Mouse (Mus musculus): ENCODE results near the gene Mc1r. TPM values are rescaled to one million over a fixed set of nuclear protein-coding genes. Genes with fewer than 3 reads are reported as not detected.
"Not testable (repeated sequence)": the region's sequence is repeated elsewhere in the genome, so short reads cannot be mapped to it uniquely, and the experiment has no call there.

Mc1r gene
- polyA plus RNA-seq, 1 experiment from 2014 or later, result not detected

DNA sequence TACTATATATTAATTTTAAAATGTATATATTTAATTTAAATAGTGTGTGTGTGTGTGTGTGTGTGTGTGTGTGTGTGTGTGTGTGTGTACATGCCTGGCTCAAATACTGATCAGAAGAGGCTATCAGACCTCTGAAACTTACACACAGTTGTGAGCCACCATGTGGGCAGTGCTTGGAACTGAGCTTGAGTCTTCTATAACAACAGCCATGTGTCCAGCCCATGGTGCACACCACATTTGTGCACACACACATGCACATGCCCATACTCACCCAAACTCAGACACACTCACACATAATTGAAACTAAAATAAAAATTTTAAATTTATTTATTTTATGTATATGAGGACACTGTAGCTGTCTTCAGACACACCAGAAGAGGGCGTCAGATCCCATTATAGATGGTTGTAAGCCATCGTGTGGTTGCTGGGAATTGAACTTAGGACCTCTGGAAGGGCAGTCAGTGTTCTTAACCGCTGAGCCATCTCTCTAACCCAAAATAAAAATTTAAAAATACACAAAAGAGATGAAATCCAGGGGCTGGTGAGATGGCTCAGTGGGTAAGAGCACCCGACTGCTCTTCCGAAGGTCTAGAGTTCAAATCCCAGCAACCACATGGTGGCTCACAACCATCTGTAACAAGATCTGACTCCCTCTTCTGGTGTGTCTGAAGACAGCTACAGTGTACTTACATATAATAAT is 8.2 kb downstream of the Mc1r start:
- H3K36me3 ChIP-seq; DNase-seq (ENCODE audit: low spot score); H3K4me3 ChIP-seq; H3K27ac ChIP-seq; H3K9me3 ChIP-seq: not testable (repeated sequence)
- H3K27me3 ChIP-seq (ENCODE audit: insufficient read depth, poor library complexity, severe bottlenecking), result peaks cover 43% of the 10 kb centered on the region
- H3K4me1 ChIP-seq, result peaks cover 27% of the 10 kb centered on the region
- WGBS, result 79% methylated on average over 5 of the region's 5 CpGs

DNA sequence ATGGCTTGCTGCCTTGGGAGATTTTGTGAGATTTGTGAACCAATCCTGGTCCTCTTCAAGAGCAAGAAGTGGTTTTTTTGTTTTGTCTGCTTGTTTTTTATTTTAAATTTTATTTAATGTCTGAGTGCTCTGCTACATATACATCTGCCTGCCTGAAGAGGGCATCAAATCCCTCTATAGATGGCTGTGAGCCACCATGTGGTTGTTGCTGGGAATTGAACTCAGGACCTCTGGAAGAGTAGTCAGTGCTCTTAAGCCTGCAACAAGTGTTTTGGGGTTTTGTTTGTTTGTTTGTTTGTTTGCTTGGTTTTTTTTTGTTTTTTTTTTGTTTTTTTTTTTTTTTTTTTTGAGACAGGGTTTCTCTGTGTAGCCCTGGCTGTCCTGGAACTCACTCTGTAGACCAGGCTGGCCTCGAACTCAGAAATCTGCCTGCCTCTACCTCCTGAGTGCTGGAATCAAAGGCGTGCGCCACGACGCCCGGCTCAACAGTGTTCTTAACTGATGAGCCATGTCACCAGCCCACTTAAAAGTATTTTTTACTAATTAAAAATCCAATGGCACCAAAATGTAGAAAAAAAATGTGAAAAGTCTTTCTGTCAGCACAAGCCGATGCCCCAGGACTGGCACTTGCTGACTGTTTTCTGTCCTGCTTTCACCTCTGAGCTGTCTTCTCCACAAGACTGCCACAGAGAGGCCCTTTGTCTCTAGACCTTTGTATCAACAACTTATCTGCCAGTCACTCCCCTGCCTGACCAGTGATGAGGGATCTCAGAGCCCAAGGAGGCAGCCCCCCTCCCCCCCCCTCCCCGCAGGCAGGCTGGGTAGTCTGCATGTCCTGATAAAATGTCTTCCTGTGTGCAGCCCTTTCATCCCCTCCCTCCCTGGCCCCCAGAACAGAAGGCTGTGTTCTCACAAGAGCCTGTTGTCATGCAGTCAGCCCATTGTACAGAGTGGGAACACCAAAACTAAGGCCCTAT is 9.3 kb downstream of the Mc1r start:
- H3K27ac ChIP-seq, result peak overlapping the region; percentile 53; the same call in 1 of the 2 replicates
- 51% methylated on average over 8 of the region's 8 CpGs for WGBS
- H3K4me1 ChIP-seq, result peaks cover 16% of the 10 kb centered on the region
- peaks cover 43% of the 10 kb centered on the region for H3K27me3 ChIP-seq (ENCODE audit: insufficient read depth, poor library complexity, severe bottlenecking)
- no peaks in the 10 kb centered on the region for H3K9me3 ChIP-seq
- no peaks in the 10 kb centered on the region for H3K36me3 ChIP-seq
- no peak overlapping the region for H3K4me3 ChIP-seq
- peak; percentile 92 for DNase-seq (ENCODE audit: low spot score)

DNA sequence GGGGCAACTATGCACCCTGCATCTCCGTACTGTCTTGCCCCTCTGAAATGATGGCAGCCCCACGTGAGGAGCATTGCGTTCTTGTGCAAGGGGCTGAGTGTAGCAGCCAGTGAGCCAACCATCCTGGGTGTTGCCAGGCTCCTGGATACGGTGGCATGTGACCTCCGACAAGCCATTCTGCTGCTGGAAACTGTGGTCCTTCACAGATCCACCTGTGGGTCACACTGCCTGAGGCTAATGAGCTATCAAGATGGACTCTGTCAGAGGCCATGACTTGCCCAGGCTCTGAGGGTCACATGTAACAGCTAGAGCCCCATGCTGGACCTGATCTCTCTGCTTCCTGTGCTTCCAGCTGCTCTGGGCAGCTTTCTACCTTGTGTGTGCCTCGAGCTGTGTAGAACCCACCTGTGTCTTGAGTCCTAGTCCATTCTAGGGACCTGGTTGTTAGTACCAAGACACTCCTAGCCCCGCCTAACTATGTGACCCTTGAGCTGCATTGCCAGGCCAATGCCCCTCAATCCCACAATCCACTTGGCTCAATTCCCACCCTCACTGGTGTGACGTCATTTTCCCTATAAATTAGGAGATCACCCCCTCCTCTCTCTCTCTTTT is 10.1 kb downstream of the Mc1r start:
- no peak for DNase-seq (ENCODE audit: low spot score)
- H3K4me1 ChIP-seq, result peaks cover 9% of the 10 kb centered on the region; the same call in 1 of the 2 replicates
- H3K27me3 ChIP-seq (ENCODE audit: insufficient read depth, poor library complexity, severe bottlenecking), result peaks cover 39% of the 10 kb centered on the region
- no peaks in the 10 kb centered on the region for H3K36me3 ChIP-seq
- peak overlapping the region; percentile 53; the same call in 1 of the 2 replicates for H3K27ac ChIP-seq
- no peak overlapping the region for H3K4me3 ChIP-seq
- WGBS, result 70% methylated on average over 8 of the region's 8 CpGs
- no peaks in the 10 kb centered on the region for H3K9me3 ChIP-seq

DNA sequence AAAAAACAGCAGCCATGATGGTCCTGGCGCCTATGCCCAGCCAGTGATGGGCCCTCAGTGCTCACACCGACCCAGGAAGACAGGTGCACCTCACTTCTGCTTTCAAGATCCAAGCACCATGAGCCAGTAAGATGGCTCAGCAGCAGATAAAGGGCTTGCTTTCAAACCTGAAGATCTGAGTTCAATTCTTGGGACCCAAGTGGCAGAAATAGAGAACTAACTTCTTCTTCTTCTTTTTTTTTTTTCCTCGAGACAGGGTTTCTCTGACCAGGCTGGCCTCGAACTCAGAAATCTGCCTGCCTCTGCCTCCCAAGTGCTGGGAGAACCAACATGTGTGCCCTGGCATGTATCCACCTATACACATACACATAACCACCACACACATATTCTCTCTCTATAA is 12.8 kb downstream of the Mc1r start:
- Histone ChIP-seq H3K36me3 (no peaks in the 10 kb centered on the region), H3K27ac (no peak overlapping the region), H3K4me3 (no peak overlapping the region), H3K9me3 (no peaks in the 10 kb centered on the region), H3K27me3 (ENCODE audit: insufficient read depth, poor library complexity, severe bottlenecking) (peaks cover 16% of the 10 kb centered on the region; the same call in 1 of the 2 replicates), H3K4me1 (peaks cover 15% of the 10 kb centered on the region; the same call in 1 of the 2 replicates)
- no peak for DNase-seq (ENCODE audit: low spot score)
- WGBS, result 87% methylated on average over 4 of the region's 4 CpGs

DNA sequence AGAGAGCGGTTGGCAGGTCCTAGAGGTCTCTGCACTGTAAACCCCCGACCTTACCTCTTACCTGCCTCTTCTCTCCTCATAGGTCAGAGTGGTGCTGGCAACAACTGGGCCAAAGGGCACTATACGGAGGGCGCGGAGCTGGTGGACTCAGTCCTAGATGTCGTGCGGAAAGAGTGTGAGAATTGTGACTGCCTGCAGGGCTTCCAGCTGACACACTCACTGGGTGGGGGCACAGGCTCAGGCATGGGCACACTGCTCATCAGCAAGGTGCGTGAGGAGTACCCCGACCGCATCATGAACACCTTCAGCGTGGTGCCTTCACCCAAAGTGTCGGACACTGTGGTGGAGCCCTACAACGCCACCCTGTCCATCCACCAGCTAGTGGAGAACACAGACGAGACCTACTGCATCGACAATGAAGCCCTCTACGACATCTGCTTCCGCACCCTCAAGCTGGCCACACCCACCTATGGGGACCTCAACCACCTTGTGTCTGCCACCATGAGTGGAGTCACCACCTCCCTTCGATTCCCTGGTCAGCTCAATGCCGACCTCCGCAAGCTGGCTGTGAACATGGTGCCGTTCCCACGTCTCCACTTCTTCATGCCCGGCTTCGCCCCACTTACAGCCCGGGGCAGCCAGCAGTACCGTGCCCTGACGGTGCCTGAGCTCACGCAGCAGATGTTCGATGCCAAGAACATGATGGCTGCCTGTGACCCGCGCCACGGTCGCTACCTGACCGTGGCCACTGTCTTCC is 13.8 kb downstream of the Mc1r start:
- H3K36me3 ChIP-seq, result no peaks in the 10 kb centered on the region
- WGBS, result 92% methylated on average over 34 of the region's 34 CpGs

DNA sequence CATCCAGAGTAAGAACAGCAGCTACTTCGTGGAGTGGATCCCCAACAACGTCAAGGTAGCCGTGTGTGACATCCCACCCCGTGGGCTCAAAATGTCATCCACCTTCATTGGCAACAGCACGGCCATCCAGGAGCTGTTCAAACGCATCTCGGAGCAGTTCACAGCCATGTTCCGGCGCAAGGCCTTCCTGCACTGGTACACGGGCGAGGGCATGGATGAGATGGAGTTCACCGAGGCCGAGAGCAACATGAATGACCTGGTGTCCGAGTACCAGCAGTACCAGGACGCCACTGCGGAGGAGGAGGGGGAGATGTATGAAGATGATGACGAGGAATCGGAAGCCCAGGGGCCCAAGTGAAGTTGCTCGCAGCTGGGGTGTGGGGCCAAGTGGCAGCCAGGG is 14.4 kb downstream of the Mc1r start:
- Histone ChIP-seq H3K9me3 (no peaks in the 10 kb centered on the region), H3K36me3 (no peaks in the 10 kb centered on the region), H3K4me3 (no peak overlapping the region), H3K4me1 (peaks cover 15% of the 10 kb centered on the region; the same call in 1 of the 2 replicates), H3K27ac (no peak overlapping the region), H3K27me3 (ENCODE audit: insufficient read depth, poor library complexity, severe bottlenecking) (peaks cover 16% of the 10 kb centered on the region; the same call in 1 of the 2 replicates)
- DNase-seq (ENCODE audit: low spot score), result no peak
- WGBS, result 85% methylated on average over 19 of the region's 19 CpGs

More for the DNA sequence above, 13.8 kb downstream of the Mc1r start:
- H3K9me3 ChIP-seq, result no peaks in the 10 kb centered on the region
- H3K27me3 ChIP-seq (ENCODE audit: insufficient read depth, poor library complexity, severe bottlenecking), result peaks cover 16% of the 10 kb centered on the region; the same call in 1 of the 2 replicates
- no peak for DNase-seq (ENCODE audit: low spot score)
- no peak overlapping the region for H3K27ac ChIP-seq
- H3K4me3 ChIP-seq, result no peak overlapping the region
- H3K4me1 ChIP-seq, result peaks cover 15% of the 10 kb centered on the region; the same call in 1 of the 2 replicates

DNA sequence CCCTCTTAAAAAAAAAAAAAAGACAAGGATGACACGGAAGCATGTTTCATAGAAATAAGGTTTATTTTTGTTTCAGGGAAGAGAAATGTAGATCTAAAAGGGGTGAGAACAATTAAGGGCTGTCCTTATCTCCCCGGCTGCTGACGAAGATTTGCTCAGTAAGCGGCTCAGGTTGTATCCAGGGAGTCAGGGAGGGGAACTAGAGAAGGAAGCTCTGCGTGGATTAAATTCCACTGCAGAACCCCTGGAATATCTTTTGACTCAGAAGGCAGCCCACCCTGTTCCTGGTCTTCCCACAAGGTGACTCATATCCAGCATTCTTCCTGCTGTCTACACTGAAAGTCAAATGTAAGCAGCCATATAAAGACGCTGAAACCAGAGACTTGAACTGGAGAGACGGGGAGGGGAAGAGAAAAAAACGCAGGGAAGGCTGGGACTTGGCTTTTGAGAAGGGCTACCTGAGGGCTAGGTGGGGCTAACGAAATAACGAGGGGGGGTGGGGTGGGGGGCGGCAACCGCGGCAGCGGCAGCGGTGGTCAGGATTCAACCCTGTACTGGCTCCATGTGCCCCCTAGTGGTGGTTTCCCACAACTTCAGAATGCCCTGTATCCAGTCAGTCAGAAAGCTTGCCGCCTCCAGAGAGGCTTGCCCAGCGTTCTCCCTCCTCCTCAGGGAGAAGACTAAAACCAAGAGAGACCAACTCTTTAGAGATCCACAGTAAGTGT is 15.3 kb downstream of the Mc1r start:
- peak overlapping the region; percentile 50 for H3K4me3 ChIP-seq
- DNase-seq (ENCODE audit: low spot score), result no peak
- WGBS, result 7% methylated on average over 17 of the region's 17 CpGs

DNA sequence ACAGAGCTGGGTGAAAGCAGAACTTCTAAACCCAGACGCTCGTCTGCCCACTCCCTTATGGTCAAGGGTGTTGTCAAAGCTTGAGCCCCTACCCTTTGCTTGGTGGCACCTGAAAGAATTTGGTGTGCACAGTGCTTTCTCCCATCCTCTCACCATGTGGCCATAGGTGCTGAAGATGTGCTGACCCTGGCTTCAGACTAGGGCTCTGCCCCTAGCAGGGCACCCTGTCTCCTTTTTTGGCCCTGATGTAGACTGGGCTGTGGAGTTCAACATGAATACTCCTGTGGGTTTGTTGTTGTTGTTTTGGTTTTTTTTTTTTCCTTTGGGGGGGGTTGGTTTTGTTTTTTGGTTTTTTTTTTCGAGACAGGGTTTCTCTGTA is 15.9 kb downstream of the Mc1r start:
- no peaks in the 10 kb centered on the region for H3K36me3 ChIP-seq
- H3K27me3 ChIP-seq (ENCODE audit: insufficient read depth, poor library complexity, severe bottlenecking), result peaks cover 16% of the 10 kb centered on the region; the same call in 1 of the 2 replicates
- 0 out of 2 replicates have a peak, but pooled peaks cover 8% of the 10 kb centered on the region for H3K4me1 ChIP-seq
- no peak for DNase-seq (ENCODE audit: low spot score)
- peaks cover 13% of the 10 kb centered on the region for H3K9me3 ChIP-seq
- 11% methylated on average over 3 of the region's 3 CpGs for WGBS
- H3K4me3 ChIP-seq, result no peak overlapping the region
- H3K27ac ChIP-seq, result no peak overlapping the region

More for the DNA sequence above, 15.3 kb downstream of the Mc1r start:
- peaks cover 16% of the 10 kb centered on the region; the same call in 1 of the 2 replicates for H3K27me3 ChIP-seq (ENCODE audit: insufficient read depth, poor library complexity, severe bottlenecking)
- H3K9me3 ChIP-seq, result peaks cover 7% of the 10 kb centered on the region
- H3K27ac ChIP-seq, result 0 out of 2 replicates have a peak overlapping the region, but pooled peaks have one; percentile 13
- H3K36me3 ChIP-seq, result no peaks in the 10 kb centered on the region
- 0 out of 2 replicates have a peak, but pooled peaks cover 8% of the 10 kb centered on the region for H3K4me1 ChIP-seq

DNA sequence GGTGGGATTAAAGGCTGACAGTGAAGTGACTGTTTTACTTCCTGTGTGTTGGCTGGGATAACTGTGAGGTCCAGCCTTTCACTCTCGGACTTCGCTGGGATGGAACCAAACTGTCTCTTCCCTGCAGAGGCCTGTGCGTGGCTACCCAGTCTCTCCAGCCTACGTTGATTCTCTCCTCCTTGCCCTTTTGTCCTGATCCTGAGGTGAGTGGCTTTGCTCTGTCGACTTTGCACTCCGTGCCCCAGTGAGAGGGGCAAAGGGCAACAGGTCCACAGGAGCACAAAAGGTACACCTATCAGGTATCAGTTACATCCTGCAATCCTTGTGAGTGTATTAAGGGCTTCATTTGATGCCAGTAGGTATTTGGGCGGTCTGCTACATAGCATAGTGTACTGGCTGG is 16.5 kb downstream of the Mc1r start, which contains the start of gene Def8:
Gene Def8 (plus strand): TSS at position 87 of the 400 bp plus-strand sequence.
- Histone ChIP-seq H3K27me3 (ENCODE audit: insufficient read depth, poor library complexity, severe bottlenecking) (peaks cover 16% of the 10 kb centered on the region; the same call in 1 of the 2 replicates), H3K27ac (0 out of 2 replicates have a peak within 1 kb of the TSS, but pooled peaks have one; percentile 13), H3K36me3 (no peaks in the 10 kb centered on the region), H3K4me1 (0 out of 2 replicates have a peak, but pooled peaks cover 8% of the 10 kb centered on the region), H3K9me3 (peaks cover 19% of the 10 kb centered on the region), H3K4me3 (peak within 1 kb of the TSS; percentile 50)
- 75% methylated on average over 7 of the region's 7 CpGs for WGBS
- no peak for DNase-seq (ENCODE audit: low spot score)

DNA sequence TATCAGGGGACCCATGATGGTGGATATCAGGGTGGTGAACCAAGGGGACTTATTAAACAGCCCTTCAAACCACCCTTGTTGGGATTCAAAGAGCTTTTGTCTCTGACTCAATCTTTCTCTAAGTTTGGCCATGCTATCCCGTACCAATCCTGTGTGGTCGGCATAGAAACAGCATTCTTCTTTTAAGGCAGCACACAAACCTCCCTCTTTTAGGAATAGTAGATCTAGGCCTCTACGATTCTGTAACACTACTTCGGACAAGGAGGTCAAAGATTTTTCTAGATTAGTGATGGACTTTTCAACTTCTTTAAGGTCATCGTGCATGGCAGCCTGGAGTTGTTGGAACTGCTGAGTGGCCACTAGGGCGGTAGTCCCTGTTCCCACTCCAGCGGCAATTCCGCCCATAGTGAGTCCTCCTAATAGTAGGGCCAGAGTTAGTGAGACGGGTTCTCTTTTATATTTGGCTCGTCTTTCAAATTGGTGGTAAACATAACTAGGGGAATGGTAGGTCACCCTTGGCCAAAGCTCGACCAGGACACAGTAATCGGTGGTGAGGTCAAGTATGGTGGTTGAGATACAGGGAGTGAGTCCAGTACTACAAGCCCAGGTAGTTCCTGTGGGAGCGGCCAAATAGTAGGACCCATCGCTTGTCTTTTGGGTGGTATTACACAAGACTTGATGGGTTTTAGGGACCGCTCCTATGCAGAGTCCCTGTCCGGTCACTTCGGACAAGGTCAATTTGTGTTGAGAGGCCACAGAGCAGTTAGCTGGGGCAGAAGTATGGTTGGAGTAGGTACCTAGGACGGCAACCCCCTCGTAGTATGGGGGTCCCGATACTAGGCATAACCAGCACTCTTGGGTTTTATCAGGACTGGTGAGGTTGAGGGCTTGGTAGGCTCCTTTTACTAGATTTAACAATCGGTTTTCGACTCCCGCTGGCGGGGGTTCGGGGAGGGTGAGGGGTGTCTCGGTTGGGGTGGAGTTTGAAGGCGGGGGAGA is 19.9 kb downstream of the Mc1r start:
- Histone ChIP-seq H3K36me3 (no peaks in the 10 kb centered on the region), H3K4me1 (0 out of 2 replicates have a peak, but pooled peaks cover 8% of the 10 kb centered on the region), H3K9me3 (peaks cover 37% of the 10 kb centered on the region), H3K27me3 (ENCODE audit: insufficient read depth, poor library complexity, severe bottlenecking) (no peaks in the 10 kb centered on the region), H3K4me3 (no peak overlapping the region), H3K27ac (no peak overlapping the region)
- WGBS, result 93% methylated on average over 27 of the region's 27 CpGs
- DNase-seq (ENCODE audit: low spot score), result no peak

Measured in heart, embryonic 10.5 days (tissue).